Mouse (Mus musculus) kidney, postnatal 36 days (tissue): ENCODE results near the gene Agxt.
A peak's percentile ranks its signal among the peaks of the same experiment; 100 is the strongest.

Source experiments
- DNase-seq, 2 experiments: peaks; one replicate each; pipeline ENCODE4 v3.0.0; 2021 to 2022; ENCODE audit warnings: mixed read lengths in 2 of 2

The Agxt gene

DNA sequence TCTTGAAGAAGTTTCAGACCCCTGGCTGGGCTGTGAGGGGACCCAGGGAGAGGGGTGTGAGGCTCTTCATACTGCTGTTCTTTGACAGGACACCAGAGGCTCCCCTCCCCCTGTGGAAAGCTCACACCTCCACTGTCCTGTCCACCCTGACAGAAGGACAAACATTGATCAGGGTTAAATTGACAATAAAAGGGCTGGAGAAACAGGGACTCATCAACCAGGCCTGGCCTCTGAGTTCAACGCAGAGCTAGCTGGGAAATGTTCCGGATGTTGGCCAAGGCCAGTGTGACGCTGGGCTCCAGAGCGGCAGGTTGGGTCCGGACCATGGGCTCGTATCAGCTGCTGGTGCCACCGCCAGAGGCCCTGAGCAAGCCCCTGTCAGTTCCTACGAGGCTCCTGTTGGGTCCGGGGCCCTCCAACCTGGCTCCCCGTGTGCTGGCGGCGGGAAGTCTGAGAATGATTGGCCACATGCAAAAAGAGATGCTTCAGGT, at the start of gene Agxt:
Gene Agxt (plus strand): TSS at position 205 of the 491 bp plus-strand sequence.
- no peak for DNase-seq

DNA sequence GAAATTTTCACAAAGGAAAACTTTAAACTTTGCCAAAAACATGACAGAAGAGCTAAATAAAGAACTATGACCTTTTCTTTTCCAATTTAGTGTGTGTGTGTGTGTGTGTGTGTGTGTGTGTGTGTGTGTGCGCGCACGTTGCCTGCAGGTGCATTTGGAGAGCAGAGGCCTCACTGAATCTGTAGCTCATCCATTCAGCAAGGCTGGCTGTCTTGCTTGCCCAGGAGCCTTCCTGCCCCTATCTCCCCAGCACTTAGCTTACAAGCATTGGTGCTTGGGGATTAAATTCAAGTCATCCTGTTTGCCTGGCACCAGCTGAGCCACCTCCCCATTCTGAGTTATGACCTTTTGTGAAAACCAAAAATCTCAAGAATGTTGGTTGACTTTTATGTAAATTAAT, 42.5 kb upstream of the Agxt start:
- no peak for DNase-seq

DNA sequence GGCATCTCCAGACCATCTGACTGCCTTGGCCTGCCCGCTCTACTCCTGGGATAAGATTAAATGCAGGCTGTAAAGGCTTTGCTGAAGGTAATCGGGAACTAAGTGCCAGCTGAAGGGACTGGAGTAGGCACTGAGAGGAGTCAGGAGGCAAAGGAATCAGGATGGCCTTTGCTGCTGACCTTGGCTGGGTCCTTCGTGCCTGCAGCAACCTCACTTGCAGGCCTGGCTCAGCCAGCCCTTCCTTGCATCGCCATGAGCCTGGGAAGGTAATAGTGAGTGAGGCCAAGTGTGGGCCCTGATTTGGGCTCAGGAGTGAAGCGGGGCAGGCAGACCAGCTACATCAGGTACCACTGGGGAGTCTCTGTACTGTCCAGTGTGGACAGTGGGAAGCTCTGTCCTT, 36.1 kb upstream of the Agxt start:
- DNase-seq: no peak

DNA sequence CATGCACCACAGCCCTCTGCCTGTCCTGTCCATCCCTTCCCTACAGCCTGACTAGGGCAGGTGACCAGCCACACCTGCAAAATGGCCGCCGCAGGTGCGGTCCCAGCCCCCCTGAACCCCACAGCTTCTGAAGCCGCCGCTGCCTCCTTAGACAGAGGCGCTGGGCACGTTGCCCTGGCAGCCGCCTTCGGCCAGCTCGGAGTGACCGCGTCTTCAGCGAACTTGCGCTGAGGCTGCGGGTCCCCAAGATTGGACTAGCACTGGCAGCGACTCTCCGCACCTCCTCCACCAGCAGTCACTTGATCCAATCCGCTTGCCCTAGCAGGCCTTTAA, 34.8 kb upstream of the Agxt start:
- peak in 1 of 2 experiments; percentile 32 for DNase-seq

DNA sequence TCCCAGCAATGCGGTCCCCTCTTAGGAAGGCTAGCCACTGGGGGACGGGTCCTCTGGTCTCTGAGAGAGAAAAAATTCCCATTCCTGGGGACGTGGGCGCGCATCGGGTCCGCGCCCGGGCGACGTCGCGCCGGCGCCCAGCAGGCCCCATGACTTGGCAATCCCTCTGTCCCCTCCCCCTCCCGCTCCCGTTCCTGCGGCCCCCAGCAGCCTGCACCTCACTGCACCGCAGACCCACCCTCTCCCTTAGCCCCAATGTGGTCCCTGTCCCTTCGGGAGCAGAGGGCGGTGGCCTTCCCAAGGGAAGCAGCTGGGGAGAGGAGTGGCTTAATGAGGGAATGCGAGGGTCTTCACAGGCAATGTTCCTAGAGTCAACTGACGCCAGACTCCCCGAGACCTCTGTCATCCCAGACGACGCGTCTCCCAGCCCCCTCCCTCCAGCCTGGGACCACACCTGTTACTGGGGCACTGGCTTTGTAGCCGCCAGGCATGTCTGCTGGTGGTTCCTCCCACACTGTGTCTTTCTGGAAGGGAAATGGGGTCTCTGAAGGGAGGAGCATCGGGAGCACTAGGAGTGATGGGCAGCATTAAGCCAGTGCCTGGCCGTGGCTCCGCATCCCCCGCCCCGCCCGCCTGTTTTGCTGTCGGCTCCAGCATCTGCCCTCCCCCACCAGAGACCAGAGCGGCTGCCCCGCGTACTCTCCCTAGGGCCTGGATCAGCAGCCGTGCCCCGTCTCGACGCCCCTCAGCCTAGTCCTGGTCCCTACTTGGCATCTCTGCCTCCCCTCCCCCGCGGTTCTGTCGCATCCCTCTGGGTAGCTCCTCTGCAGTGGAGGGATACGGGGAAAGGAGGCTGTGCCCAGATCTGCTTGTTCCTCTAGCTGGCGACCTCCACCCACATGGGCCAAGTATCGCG, 34.2 kb upstream of the Agxt start:
- peak in 1 of 2 experiments; percentile 20 for DNase-seq

DNA sequence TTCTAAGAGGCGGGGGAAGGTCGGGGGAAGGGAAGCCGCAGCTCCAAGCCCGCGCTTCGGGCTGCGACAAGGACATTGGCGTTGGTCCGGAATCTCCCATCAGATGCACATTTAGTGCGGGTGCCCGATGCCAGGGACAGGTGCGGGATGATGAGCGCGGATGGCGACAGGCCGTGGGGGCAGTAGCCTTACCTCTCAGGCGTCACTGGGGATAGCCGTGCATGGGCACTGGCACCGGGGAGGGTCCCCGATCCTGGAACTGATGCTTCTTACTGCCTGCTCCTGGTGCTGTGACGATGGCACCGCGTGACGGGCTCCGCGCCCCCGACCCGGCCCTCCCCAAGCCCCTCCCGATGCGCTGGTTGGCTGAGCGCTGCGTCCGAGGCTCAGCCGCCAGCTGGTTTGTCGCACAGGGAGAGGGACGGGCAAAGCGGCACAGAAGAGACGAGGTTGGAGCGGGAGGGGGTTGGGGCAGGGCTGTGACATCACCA, 33.4 kb upstream of the Agxt start, which contains the start of gene Kif1a:
Gene Kif1a (minus strand): TSS at position 381 of the 491 bp plus-strand sequence.
- DNase-seq: peak in 1 of 2 experiments; percentile 10

DNA sequence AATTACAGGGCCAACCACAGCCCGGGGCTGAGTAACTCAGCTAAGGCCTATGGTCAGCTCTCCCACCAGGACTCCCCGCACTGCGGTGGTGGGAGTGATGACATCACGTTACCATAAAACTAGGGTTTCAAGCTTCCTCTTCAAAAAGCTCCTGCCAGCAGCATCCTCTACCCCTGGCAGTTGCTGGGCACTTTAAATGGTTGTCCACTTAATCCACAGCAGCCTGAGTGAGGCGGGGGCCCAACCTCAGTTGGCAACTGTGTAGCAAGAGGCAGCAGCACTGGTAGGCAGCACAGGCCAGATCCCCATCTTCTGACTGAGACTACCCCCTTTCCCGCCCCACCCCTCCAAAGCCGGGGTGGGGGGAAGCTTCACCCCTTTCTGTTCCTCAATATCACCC, 32.3 kb upstream of the Agxt start:
- no peak for DNase-seq

DNA sequence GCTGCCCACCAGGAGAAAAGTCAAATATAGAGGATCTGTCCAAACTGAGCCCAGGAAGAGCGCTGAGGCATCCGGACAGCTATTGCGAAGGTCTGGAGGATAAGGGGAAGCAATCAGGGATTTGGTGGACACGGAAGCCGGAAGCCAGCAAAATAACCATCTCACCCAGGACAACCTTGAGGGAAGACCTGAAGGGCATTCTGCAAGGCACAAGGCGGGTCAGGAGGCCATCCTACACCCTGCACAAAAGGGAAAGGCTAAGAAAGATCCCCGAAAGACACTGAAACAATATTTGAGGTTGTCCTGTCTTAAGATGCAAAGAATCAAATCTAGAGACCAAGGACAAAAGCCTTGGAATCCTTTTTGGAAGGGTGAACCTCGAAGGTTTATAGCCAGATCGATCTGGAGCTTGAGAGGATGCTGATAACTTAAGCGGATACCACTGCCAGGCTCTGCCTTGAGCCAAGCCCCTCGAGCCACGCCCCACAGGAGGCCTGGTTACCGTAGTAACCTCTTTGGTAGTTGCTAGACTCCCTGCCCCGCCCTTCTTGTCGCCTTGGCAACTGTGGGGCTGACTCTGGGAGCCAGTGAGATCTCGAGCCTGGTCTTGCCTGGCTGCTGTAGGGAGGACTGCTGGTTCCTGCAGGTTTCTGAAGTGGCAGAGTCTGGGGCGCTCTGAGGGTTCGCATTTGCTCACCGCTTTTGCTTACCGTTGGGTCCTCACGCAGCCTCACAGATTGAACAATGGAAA, 20.2 kb upstream of the Agxt start:
- DNase-seq: peak; percentile 64 to 71

DNA sequence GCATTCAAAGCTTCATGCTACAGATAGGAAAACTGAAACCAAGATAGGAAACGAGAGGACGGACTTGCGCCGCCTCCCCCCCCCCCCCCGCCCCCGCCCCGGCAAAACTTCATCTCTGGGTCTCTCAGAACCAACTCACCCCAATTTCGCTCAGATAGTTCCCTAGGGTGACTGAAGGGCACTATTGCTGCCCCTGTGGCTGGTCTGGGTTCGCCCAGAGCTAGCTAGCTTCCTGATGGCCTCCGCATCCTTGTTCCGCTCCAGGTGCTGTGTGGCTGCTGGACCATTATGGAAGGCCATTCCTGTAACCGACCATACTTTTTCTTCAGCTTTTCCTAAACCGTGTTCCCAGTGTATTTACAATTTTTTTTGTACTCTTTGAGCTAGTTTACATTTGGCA, 19.6 kb upstream of the Agxt start:
- no peak for DNase-seq

DNA sequence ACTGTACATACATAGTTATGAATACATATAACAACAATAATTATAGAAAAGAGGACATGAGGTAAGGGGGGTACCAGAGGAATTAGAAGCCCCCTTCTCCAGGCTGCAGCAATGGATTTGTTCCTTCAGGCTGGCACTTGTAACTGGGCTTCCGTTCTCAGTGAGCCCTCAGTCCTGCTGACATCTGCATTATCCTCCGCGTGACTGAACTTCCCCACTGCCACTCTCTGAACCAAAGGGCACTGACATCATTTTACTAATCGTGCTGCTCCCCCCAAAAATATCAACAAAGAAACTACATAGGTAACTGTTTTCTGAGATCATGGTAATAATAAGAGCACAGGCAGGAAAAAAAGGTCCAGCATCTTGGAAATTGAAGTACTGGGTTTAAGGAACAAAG, 16.2 kb upstream of the Agxt start:
- peak in 1 of 2 experiments; percentile 15 for DNase-seq

DNA sequence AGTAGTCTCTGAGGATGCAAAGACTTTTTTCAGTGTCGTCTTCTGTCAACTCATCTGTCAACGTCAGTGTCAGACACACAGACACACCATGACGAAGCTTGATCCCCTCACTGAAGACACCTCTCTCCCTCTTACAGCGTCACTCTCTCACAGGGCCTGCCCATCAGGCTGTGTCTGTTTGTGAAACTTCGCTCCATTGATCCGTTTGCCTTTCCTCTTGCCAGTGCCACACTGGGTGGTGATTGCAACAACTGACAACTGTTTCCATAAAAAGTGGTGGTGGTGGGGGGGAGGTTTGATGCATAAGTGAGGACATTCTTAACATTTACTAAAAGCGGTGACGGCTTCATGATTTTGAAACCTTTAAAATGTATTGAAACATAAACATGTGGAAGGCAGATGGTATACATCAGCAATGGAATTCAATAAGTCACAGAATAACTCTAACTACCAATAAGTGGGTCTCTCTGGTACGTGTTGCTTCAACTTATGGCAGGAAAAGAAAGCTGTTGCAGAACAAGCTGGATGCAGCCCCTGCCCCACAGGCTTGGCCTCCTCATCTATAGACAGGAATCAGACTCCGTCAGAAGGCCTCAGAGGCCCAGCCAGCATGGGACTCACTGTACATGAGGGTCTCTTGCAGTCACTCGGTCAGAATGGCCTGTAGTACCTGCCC, 11.7 kb upstream of the Agxt start:
- no peak for DNase-seq

DNA sequence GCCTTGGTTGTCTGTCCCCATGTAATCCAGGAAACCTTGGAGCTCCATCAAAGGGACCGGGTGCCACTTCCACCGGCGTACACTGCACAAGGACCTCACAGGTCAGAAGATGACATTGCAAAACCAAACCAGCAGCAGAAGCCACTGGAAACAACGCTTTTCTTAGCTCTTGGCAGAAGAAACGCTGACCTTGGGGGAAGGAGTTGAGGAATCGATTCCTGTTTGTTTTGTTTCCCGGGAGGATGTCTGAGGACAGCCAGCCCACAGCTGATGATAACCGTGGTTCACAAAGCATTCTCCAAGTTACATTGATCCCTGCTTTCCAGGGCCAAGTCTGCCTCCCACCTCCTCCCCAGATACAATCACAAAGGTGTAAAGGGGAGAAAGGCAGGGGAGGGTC, 11.0 kb upstream of the Agxt start:
- no peak for DNase-seq

DNA sequence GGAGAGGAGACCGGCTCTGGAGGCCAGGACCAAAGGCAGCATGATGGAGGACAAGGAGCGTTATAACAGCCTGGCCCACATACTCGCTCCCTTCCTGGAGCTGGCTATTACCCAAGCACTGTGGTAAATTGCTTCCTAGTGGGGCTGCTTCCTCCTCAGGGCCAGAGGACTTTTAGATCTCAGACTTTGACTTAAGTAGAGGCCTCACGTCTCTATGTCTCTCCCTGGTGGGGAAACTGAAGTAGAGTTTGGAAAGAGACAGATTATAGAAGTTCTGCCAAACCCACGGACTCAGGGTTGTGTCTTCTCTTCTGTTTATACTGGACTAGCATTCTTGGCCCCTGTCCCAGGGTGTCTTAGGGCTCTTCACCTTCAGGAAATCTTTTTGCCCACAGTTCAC, 9.8 kb upstream of the Agxt start:
- no peak for DNase-seq

DNA sequence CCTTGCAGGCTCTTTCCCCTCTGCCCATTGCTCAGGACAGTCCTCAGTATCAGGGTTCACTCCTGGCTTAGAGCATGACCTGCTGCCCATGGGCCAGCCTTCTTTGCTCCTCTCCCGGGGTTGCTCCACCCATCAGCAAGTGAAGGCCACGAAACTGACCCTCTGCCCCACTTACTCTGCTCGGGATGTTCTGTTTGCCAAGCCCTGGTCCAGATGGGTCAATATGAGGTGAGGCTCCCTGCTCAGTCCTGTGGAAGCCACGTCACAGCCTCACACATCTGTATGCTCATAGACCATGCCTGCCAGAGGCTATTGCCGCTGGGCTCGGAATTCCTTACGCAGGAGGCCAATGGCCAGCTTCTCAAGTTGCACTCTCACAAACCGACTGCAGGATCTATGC, 6.8 kb upstream of the Agxt start:
- DNase-seq: no peak

DNA sequence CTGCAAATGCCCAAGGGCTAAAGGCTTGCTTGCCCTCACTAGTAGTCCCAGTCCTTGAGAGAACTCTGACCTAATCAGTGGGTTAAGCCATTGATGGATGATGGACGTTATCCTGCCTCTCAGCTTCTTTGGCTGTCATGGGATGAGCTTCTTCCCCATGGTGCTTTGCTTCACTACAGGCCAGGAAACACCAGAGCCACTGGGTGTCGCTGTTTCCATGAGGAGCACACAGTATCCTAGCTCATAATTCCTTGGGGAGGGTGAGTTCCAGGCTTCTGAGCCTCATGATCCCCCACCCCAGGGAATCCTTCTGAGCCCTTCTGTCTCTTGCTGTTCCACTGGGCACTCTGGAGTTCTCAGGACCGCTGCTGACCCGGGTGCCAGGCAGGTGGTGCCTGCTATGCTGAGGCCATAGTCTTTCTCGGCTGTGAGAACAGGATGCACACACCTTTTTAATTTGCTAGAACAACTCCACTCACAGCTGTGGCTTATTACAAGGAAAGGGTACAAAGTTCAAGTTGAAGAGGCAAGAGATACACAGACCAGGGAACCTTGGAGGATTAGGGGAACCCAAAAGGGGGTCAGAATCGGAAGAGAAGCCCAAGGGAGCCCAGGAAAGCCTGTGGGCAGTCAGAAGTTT, 6.2 kb upstream of the Agxt start:
- DNase-seq: peak; percentile 49 to 83

DNA sequence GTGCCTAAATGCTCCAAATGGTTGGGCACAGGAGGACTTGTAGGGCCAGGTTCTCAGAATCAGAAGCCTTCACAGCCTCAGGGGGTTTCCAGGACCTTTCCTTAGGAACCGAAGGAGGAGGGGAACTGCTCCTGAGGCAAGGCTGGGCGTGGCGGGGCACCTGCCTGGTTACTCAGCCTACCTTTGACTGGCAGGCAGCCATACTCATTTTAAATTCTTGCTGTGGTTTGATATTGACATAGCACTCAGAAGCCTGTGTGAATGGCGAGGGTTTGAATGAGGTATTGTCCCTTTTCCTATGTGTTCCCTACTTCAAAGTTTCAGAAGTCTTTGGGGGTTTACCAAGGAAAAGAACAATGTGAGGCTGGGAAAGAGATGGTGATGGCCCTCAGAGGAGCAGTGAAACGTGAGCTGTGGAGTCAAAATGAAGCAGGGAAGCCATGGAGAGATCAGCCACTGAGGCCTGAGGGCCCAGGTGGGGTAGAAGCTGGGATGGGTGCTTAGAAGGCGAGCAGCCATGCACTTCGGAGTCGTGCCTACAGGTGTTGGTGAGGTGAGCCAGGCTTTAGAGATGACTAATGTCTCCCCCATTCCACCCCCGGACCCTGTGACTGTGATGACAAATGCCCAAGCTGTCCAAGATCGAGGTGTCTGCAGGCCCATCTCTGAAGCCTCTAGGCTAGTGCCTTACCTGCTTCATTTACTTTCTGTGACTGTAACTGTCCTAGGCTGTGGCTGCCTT, 4.6 kb upstream of the Agxt start:
- DNase-seq: peak; percentile 28 to 38

DNA sequence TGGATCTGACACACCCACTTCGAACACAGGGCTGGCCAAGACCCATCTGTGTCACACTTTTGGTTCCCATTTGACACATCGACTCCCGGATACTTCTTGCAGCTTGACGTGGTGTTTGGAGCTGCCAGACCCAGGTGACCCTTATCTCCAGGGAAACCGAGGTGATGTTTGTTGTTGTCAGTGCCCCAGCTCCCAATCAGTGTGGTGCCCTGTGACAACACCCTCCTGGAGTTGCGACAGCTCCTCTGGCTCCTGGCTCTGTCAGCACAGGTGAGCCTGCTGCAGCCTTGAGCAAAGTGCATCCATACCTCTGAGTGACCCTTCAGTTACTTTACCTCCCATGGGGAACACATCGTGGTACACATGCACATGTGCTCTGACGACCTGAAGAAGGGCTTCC, 2.4 kb upstream of the Agxt start:
- no peak for DNase-seq

DNA sequence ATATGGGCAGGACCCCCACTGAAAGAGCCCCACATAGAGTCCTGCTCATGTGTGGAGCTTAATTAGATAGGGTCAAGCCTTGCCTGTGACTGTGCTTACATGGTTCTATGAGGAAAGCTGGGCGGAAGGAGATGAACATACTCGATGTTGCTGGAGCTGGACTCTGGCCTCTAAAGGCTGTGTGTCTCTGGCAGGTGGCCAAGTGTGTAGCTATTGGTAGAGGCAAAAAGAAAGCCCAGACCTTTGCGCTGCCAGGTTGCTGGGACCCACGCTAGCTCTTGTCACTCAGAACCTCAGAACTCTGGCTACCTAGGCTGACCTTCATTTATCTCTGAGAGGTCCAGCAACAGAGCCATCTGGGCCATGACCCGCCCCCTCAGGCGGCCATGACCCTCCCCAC, 3.5 kb downstream of the Agxt start:
- DNase-seq: peak; percentile 85 to 86

DNA sequence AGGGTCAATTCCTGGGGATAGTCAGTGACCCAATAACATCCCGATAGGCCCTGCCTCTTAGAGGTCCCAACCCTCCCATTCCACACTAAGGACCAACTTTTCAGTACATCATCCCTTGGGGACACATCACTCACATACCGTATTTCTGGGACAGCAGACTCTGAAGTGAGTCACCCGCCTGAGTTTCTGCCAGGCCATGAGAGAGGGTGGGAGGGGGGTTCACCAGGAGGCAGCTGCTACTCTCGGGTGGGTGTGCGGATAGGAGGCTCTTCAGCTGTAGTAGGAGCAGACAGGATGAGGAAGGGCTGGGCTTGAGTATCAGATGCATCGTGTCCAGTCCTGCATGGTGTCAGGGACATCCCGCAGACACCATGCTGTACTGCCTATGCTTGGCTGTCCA, 4.7 kb downstream of the Agxt start:
- no peak for DNase-seq

DNA sequence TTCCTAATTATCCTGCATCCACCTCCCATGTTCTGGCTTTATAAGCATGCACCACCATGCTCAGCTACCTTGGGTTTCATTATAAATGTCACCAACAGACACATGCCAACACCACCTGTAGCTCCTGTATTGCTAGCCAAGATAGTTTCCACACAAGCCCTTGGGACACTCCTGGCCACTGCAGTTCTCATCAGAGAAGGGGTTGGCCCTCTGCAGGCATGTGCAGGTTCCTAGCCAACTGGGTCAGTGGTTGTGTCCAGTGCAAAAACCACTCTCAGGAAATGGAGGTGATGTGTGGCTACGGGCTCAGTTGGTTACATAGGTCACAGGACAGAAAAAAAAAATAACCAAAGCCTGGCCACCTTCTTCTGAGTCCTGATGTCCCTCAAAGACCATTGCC, 7.8 kb downstream of the Agxt start:
- DNase-seq: no peak

DNA sequence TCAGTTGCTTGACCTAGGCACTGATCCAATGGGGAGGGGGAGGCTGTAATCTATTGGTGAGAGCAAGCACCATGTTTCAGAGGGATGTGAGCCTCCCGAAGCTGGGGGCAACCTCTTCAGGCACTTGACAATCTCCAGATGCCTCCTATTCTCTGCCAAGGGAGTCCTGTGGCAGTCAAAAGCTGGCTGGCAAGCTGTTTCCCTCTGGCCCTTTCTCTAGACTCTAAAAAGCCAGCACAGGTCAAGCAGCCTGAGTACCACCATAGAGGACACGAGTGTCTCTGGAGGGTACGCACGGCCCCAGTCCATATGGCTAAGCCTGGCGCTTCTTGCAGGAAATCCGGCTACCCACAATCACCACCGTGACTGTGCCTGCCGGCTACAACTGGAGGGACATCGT, 9.1 kb downstream of the Agxt start:
- DNase-seq: no peak
